Mouse (Mus musculus): ENCODE data around the gene Ndufs2.
A peak's percentile ranks its signal among the peaks of the same experiment; 100 is the strongest.

The Ndufs2 gene

GRCm38 (mm10) chr1:171250680-171251593, at the start of gene Ndufs2:
Gene Ndufs2, minus strand, starts transcription at chr1:171251388.
- DNase-seq, result no peak

GRCm38 (mm10) chr1:171298226-171298625, 47.0 kb upstream of the Ndufs2 start:
- DNase-seq, result peak in 1 of 2 experiments; percentile 35

GRCm38 (mm10) chr1:171295063-171295402, 43.8 kb upstream of the Ndufs2 start:
- DNase-seq, result no peak

GRCm38 (mm10) chr1:171294298-171295062, 43.3 kb upstream of the Ndufs2 start, which contains the start of gene Ufc1:
Gene Ufc1, minus strand, starts transcription at chr1:171295024.
- DNase-seq, result peak; percentile 78 to 88

- DNase-seq, result no peak
Measured at GRCm38 (mm10) chr1:171293906-171294297, 42.7 kb upstream of the Ndufs2 start.

- DNase-seq, result no peak
Measured at GRCm38 (mm10) chr1:171293351-171293750, 42.2 kb upstream of the Ndufs2 start.

GRCm38 (mm10) chr1:171288328-171288727, 37.1 kb upstream of the Ndufs2 start:
- DNase-seq, result peak in 1 of 2 experiments; percentile 3

GRCm38 (mm10) chr1:171287136-171288081, 36.2 kb upstream of the Ndufs2 start, which contains the start of gene Usp21:
Gene Usp21, minus strand, starts transcription at chr1:171287991.
- peak; percentile 92 to 95 for DNase-seq

- DNase-seq, result peak in 1 of 2 experiments; percentile 9
Measured at GRCm38 (mm10) chr1:171286517-171286916, 35.3 kb upstream of the Ndufs2 start.

- peak in 1 of 2 experiments; percentile 1 for DNase-seq
Measured at GRCm38 (mm10) chr1:171285096-171285892, 34.1 kb upstream of the Ndufs2 start.

GRCm38 (mm10) chr1:171284491-171284890, 33.3 kb upstream of the Ndufs2 start:
- DNase-seq, result no peak

- DNase-seq, result peak in 1 of 2 experiments; percentile 2
Measured at GRCm38 (mm10) chr1:171283188-171284160, 32.3 kb upstream of the Ndufs2 start.

- no peak for DNase-seq
Measured at GRCm38 (mm10) chr1:171282086-171282805, 31.1 kb upstream of the Ndufs2 start.

- peak; percentile 77 to 80 for DNase-seq
Measured at GRCm38 (mm10) chr1:171281528-171281923, 30.3 kb upstream of the Ndufs2 start.

GRCm38 (mm10) chr1:171280916-171281527, 29.8 kb upstream of the Ndufs2 start, which contains the start of gene Ppox:
Gene Ppox, minus strand, starts transcription at chr1:171281186.
- DNase-seq, result peak; percentile 90 to 92

GRCm38 (mm10) chr1:171280250-171280915, 29.2 kb upstream of the Ndufs2 start:
- no peak for DNase-seq

- no peak for DNase-seq
Measured at GRCm38 (mm10) chr1:171279721-171280120, 28.5 kb upstream of the Ndufs2 start.

- DNase-seq, result no peak
Measured at GRCm38 (mm10) chr1:171279012-171279705, 28.0 kb upstream of the Ndufs2 start.
